In genomic region chr16:31492921-31493549, GRCm38 (mm10) we compare ENCODE assay signal across 8 mouse cellular contexts.
A peak's percentile ranks its signal among the peaks of the same experiment; 100 is the strongest.
DNase-seq lines count a peak whose midpoint lies in the region; ATAC-seq and TF ChIP-seq lines count a peak whose summit lies in the region.

No protein-coding gene starts in this region.

- H3K4me1 ChIP-seq in hindbrain, embryonic 11.5 days (replicated peaks; ENCODE audit: control insufficient read depth, insufficient read depth, low read length) = peaks cover 16% of the 10 kb centered on the region
- H3K4me1 ChIP-seq in midbrain, embryonic 11.5 days (ENCODE audit: control insufficient read depth, insufficient read depth, low read length) = peaks cover 17% of the 10 kb centered on the region

- no peak overlapping the region; the same call in 1 of the 2 replicates for H3K9ac ChIP-seq in hindbrain, embryonic 11.5 days (ENCODE audit: low read depth, low read length)
- no peak overlapping the region for H3K9ac ChIP-seq in midbrain, embryonic 11.5 days (ENCODE audit: low read length)

- WGBS in hindbrain, embryonic 11.5 days = 32% methylated on average over 12 of the region's 12 CpGs
- 21% methylated on average over 12 of the region's 12 CpGs for WGBS in midbrain, embryonic 11.5 days

- no peaks in the 10 kb centered on the region for H3K36me3 ChIP-seq in hindbrain, embryonic 11.5 days (ENCODE audit: control insufficient read depth, insufficient read depth, low read length)
- no peaks in the 10 kb centered on the region for H3K36me3 ChIP-seq in midbrain, embryonic 11.5 days (ENCODE audit: control insufficient read depth, insufficient read depth, low read length)

- no peak for DNase-seq in layer of hippocampus, adult 2 months (ENCODE audit: low spot score in 2 of 2)
- no peak for DNase-seq in layer of hippocampus, adult 11-12 months (ENCODE audit: low spot score)
- peak; percentile 85 for DNase-seq in cerebellum, adult 9-11 months
- no peak for DNase-seq in hindbrain, embryonic 11.5 days (ENCODE audit: low spot score)
- DNase-seq in midbrain, embryonic 11.5 days (ENCODE audit: low spot score, missing footprints) = peak; percentile 90
- DNase-seq in ovary, postnatal 14 days (ENCODE audit: low spot score) = no peak
- DNase-seq in layer of hippocampus, adult 18-20 months (ENCODE audit: low spot score in 2 of 2) = no peak

- H3K9me3 ChIP-seq in hindbrain, embryonic 11.5 days (ENCODE audit: control insufficient read depth, low read length) = no peaks in the 10 kb centered on the region
- no peaks in the 10 kb centered on the region for H3K9me3 ChIP-seq in midbrain, embryonic 11.5 days (ENCODE audit: control insufficient read depth, low read length)

- ATAC-seq in hindbrain, embryonic 11.5 days (ENCODE audit: low FRiP score) = no peak
- ATAC-seq in midbrain, embryonic 11.5 days (ENCODE audit: low FRiP score) = peak; percentile 34; the same call in 1 of the 2 replicates
- no peak for ATAC-seq in megakaryocyte progenitor cell, adult 5-6 weeks (replicated peaks; ENCODE audit: poor library complexity)

- H3K27me3 ChIP-seq in hindbrain, embryonic 11.5 days (ENCODE audit: control insufficient read depth, insufficient read depth, low read length) = no peaks in the 10 kb centered on the region
- 0 out of 2 replicates have a peak, but pooled peaks cover 7% of the 10 kb centered on the region for H3K27me3 ChIP-seq in midbrain, embryonic 11.5 days (ENCODE audit: control insufficient read depth, insufficient read depth, low read length)

- peak overlapping the region; percentile 72 for H3K27ac ChIP-seq in layer of hippocampus, adult 2 months
- H3K27ac ChIP-seq in hindbrain, embryonic 11.5 days (ENCODE audit: low read depth, low read length) = peak overlapping the region; percentile 37; the same call in 1 of the 2 replicates
- H3K27ac ChIP-seq in midbrain, embryonic 11.5 days (ENCODE audit: low read depth, low read length) = no peak overlapping the region

- TF ChIP-seq CTCF in layer of hippocampus, adult 2 months (conservative IDR thresholded peaks at IDR 0.05) = no peak

- H3K4me2 ChIP-seq in hindbrain, embryonic 11.5 days (replicated peaks; ENCODE audit: low read depth, low read length) = no peak overlapping the region
- no peak overlapping the region for H3K4me2 ChIP-seq in midbrain, embryonic 11.5 days

- no peak overlapping the region for H3K4me3 ChIP-seq in layer of hippocampus, adult 2 months
- no peak overlapping the region for H3K4me3 ChIP-seq in hindbrain, embryonic 11.5 days (ENCODE audit: low read depth, low read length)
- no peak overlapping the region for H3K4me3 ChIP-seq in midbrain, embryonic 11.5 days (ENCODE audit: low read depth, low read length)

Comparison
In these comparisons a context has a peak if more than half of its experiments do, and no peak if none do; other contexts are left out.
1. DNase-seq: peak in cerebellum, adult 9-11 months (single experiment) and midbrain, embryonic 11.5 days (single experiment); none in layer of hippocampus, adult 2 months (0 of 2), layer of hippocampus, adult 11-12 months (single experiment), hindbrain, embryonic 11.5 days (single experiment), ovary, postnatal 14 days (single experiment) and layer of hippocampus, adult 18-20 months (0 of 2).